12 mouse cellular contexts compared by ENCODE assay signal in genomic region chr8:118539559-118539819, GRCm38 (mm10).
"Had no signal": no experiment of that assay in that cellular context is flagged by ENCODE, and none has a peak within 500 bp of the region (broad histone marks: within the 10 kb centered on the region; RNA-seq: fewer than 3 reads in every experiment).

No protein-coding gene starts in this region.

- H3K9ac ChIP-seq: limb, embryonic 15.5 days; liver, embryonic 12.5 days; lung, embryonic 14.5 days had no signal

- H3K4me3 ChIP-seq: limb, embryonic 15.5 days; liver, embryonic 12.5 days; midbrain, embryonic 10.5 days; myocyte had no signal

- H3K27me3 ChIP-seq: limb, embryonic 15.5 days; liver, embryonic 12.5 days had no signal

- H3K4me2 ChIP-seq: limb, embryonic 15.5 days; liver, embryonic 12.5 days; lung, embryonic 14.5 days had no signal

- H3K4me1 ChIP-seq: limb, embryonic 15.5 days; liver, embryonic 12.5 days had no signal

- H3K9me3 ChIP-seq: limb, embryonic 15.5 days; midbrain, embryonic 10.5 days had no signal

- H3K36me3 ChIP-seq: limb, embryonic 15.5 days; liver, embryonic 12.5 days; midbrain, embryonic 10.5 days had no signal

- DNase-seq: kidney, adult 2 months; kidney, postnatal 25 days; lung, embryonic 14.5 days; lung, postnatal 10 days; lung, postnatal 4 days; right cerebral cortex, adult 18-20 months; right cerebral cortex, postnatal 25 days; thymus, postnatal 36 days had no signal

- ATAC-seq: liver, embryonic 12.5 days had no signal

- H3K27ac ChIP-seq: limb, embryonic 15.5 days; liver, embryonic 12.5 days; midbrain, embryonic 10.5 days had no signal
